Mouse (Mus musculus): ENCODE measurements around the gene Tppp2. TPM values are rescaled to one million over a fixed set of nuclear protein-coding genes. Genes with fewer than 3 reads are reported as not detected.

Tppp2 gene
- polyA plus RNA-seq, 1 experiment from 2014 or later, result not detected

Other genes with a start within 250 kb of the Tppp2 start
- gene Gm17079, start 223.0 kb upstream of the Tppp2 start, polyA plus RNA-seq (2016; fragmentation: Nextera tagmentation; extraction: Ambion mirVana), result not detected in 2 replicates
- not detected in 2 replicates for gene Gm5800, start 201.2 kb upstream of the Tppp2 start, polyA plus RNA-seq (2016; fragmentation: Nextera tagmentation; extraction: Ambion mirVana)
- not detected in 2 replicates for gene Ang4, start 144.8 kb upstream of the Tppp2 start, polyA plus RNA-seq (2016; fragmentation: Nextera tagmentation; extraction: Ambion mirVana)
- not detected in 2 replicates for gene AY358078, start 118.4 kb upstream of the Tppp2 start, polyA plus RNA-seq (2016; fragmentation: Nextera tagmentation; extraction: Ambion mirVana)
- 3.6 and 12.0 TPM in 2 replicates for gene Ear6, start 64.7 kb upstream of the Tppp2 start, polyA plus RNA-seq (2016; fragmentation: Nextera tagmentation; extraction: Ambion mirVana)
- gene Mettl17, start 33.6 kb upstream of the Tppp2 start, polyA plus RNA-seq (2016; fragmentation: Nextera tagmentation; extraction: Ambion mirVana), result 19.6 and 20.4 TPM in 2 replicates
- 0.06 and 0.11 TPM in 2 replicates for gene Slc39a2, start 25.5 kb upstream of the Tppp2 start, polyA plus RNA-seq (2016; fragmentation: Nextera tagmentation; extraction: Ambion mirVana)
- gene Ndrg2, start 4.3 kb upstream of the Tppp2 start, polyA plus RNA-seq (2016; fragmentation: Nextera tagmentation; extraction: Ambion mirVana), result 17.0 and 17.3 TPM in 2 replicates
- gene Rnase13, start 4.3 kb downstream of the Tppp2 start, polyA plus RNA-seq (2016; fragmentation: Nextera tagmentation; extraction: Ambion mirVana), result not detected in 2 replicates
- gene Arhgef40, start 66.3 kb downstream of the Tppp2 start, polyA plus RNA-seq (2016; fragmentation: Nextera tagmentation; extraction: Ambion mirVana), result 34.8 and 40.1 TPM in 2 replicates
- 0.32 and 0.39 TPM in 2 replicates for gene Tmem253, start 97.2 kb downstream of the Tppp2 start, polyA plus RNA-seq (2016; fragmentation: Nextera tagmentation; extraction: Ambion mirVana)
- 15.3 and 15.8 TPM in 2 replicates for gene Zfp219, start 102.3 kb downstream of the Tppp2 start, polyA plus RNA-seq (2016; fragmentation: Nextera tagmentation; extraction: Ambion mirVana)
- not detected in 2 replicates for gene Olfr221, start 124.0 kb downstream of the Tppp2 start, polyA plus RNA-seq (2016; fragmentation: Nextera tagmentation; extraction: Ambion mirVana)
- 438 and 448 TPM in 2 replicates for gene Hnrnpc, start 185.6 kb downstream of the Tppp2 start, polyA plus RNA-seq (2016; fragmentation: Nextera tagmentation; extraction: Ambion mirVana)
- 58.2 and 62.1 TPM in 2 replicates for gene Rpgrip1, start 192.3 kb downstream of the Tppp2 start, polyA plus RNA-seq (2016; fragmentation: Nextera tagmentation; extraction: Ambion mirVana)

Data from liver, embryonic 12.5 days (tissue).